Mouse (Mus musculus) inflammation-experienced regulatory T-cells, adult 6 months (primary cell): ENCODE data around the gene Cadps2. TPM values are rescaled to one million over a fixed set of nuclear protein-coding genes. Genes with fewer than 3 reads are reported as not detected.

Experiments
- ATAC-seq: one replicate; pipeline ENCODE4 v1.8.0; 2017
- polyA plus RNA-seq, 3 experiments: library from polyadenylated mRNA; unstranded; fragments of 100-300 nt; shearing (Covaris generic); gene quantifications; one replicate each; pipeline ENCODE4 v1.2.1; 2017

Cadps2 gene
- polyA plus RNA-seq = not detected

DNA sequence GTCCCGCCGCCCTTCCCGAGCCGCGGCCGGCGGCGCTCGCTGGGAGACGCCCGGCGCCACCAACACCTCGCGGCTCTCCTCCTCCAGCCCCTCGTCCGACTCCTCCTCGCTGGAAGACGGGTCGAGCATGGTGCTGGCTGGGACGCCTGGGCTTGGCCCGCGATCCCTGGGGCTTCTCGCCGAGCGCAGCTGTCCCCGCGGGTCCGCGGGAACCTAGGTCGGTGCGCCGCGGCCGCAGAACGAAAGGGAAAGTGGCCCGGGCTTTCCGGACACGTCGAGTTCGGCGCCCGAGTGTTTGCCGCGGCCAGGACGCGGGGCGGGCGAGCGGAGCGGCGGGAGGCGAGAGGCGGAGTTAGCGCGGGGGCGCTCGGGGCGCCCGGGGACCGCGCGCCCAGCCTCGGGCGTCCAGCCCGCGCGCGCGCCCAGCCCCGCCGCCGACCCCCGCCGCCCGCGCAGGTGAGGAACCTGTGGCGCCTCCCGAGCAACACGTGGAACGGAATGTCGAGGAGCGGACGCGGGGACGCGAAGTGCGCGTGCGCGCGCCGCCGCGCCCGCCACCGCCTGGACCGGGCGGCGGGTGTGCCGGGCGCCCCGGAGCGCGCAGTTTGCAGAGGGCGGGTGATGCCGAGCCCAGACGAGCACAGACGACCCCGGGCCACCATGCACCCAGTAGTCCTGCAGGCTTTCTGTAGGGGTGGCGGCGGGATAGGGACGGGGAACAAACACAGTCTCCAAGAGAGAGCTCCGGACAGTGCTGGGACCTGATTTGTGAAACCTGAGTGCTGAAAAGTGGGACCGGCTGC is at the start of gene Cadps2:
Gene Cadps2, minus strand, starts transcription at position 413 of the 803 bp plus-strand sequence.
- ATAC-seq = no peak

- no peak for ATAC-seq
These were observed 47.2 kb upstream of the Cadps2 start for GRCm38 (mm10) chr6:23886418-23886817.

GRCm38 (mm10) chr6:23876765-23877408 is 37.7 kb upstream of the Cadps2 start:
- ATAC-seq = no peak

DNA sequence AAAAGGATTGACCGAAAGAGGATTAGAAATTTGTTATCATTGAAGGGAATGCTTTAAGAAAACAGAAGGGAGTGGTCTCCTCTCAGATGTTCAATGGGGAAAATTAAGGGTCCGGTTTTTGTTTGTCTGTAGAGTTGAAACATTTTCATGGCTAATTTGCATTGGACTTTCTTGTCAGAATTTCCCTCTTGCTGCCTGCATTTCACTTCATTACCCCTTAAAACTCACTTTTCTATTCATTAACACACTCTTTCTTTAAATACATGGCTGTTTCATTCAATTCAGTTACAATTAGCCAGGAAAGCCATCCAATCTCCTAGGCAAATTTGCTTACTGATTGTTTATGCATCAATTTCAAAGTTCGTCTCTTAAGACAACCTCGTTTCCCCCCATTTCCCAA is 37.1 kb upstream of the Cadps2 start:
- no peak for ATAC-seq

- ATAC-seq = no peak
These were observed 34.6 kb upstream of the Cadps2 start for GRCm38 (mm10) chr6:23873812-23874211.

DNA sequence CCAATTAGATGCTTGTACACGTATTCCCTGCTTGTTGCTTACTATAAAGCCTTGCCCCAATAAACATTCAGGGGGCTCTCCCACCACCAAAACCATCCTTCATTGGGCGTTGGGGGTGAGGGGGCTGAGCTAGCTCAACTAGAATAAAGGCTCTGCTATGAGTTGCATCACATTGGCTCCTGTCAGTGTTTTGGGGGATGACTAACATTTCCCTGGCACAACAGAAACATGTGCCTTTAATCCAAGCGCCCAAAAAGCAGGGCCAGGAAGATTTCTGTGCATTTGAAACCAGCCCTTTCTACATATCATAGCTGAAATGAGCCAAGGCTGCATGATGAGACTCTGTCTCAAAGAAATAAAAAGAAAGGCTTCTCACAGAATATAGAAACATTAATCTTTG is 34.0 kb upstream of the Cadps2 start:
- ATAC-seq = no peak

- no peak for ATAC-seq
These were observed 30.8 kb upstream of the Cadps2 start for GRCm38 (mm10) chr6:23869971-23870370.

DNA sequence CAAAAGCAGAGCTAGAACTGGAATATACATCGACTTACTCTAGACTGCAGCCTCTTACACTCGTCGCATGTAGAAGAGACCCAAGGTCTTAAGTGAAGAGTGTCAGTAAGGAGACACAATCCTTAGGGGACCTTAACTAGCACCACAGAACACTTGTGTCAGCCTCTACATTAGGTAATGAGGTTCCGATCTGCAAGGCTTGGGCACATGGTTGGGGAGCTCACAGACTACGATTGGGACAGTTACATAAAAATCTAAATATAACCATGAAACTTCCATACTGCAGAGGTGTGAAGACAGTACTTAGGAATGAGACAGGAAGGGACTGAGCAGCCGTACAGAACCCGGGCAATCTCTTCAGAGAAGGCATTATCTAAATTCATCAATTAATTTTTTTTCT is 27.1 kb upstream of the Cadps2 start:
- no peak for ATAC-seq

DNA sequence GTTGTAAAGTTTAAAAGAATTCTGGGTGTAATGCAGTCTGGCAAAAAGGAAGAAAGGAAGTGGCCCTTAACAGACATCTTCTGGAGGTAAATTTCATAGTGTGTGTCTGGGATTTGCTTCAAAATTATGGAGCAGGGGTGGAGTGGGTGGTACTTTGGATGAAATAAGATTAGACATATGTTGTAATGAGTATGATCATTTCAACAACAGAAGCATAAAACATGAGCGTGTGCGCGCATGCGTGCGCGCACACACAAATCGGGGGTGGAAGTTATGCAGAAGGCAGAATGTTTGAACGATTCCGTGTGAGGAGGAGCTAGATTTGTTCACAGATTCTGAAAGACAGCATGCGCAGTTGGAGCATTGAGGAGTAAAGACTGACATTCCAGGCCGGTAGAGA is 14.2 kb upstream of the Cadps2 start:
- no peak for ATAC-seq

- ATAC-seq = no peak
These were observed 780 bp upstream of the Cadps2 start for GRCm38 (mm10) chr6:23840001-23840400.

GRCm38 (mm10) chr6:23838401-23839008 is 716 bp downstream of the Cadps2 start:
- no peak for ATAC-seq

GRCm38 (mm10) chr6:23837631-23838030 is 1.6 kb downstream of the Cadps2 start:
- ATAC-seq = no peak

DNA sequence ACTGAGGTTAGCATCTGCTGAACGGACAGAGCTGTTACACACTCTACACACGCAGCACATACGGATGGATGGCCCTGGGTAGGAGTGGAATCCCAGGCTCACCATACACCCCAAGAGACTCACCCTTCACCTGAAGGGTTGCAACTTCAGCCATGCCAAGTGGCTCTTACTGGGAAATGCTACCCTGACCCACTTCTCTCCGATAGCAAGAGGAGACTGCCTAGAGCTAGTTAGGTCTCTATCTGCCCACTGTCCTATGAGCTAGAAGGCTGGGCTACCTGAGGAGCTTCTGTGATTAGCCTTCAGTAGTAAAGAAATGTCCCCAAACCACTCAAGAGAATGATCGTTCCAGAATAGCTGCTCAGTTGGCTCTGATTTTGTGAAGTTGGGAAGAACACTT is 2.1 kb downstream of the Cadps2 start:
- ATAC-seq = no peak

- no peak for ATAC-seq
These were observed 2.5 kb downstream of the Cadps2 start for GRCm38 (mm10) chr6:23836694-23837093.

GRCm38 (mm10) chr6:23835552-23835951 is 3.7 kb downstream of the Cadps2 start:
- ATAC-seq = no peak

GRCm38 (mm10) chr6:23830741-23831140 is 8.5 kb downstream of the Cadps2 start:
- ATAC-seq = no peak

DNA sequence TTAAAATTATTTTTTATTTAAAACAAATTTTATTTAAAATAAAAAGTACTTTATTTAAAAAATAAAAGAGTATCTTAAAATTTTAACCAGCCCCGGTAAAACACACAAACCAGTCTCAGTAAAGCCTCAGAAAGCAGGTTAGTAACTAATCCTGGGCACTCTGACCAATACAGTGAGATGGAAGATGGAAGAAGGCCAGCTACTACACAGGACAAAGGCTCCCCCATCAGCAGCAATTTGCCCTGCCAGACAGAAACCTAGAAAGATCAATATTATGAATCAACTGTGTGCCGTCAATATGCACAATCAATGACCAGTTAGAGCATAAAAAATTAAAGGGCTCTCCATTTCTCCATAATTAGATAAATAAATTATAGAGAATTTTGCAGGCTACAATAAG is 9.9 kb downstream of the Cadps2 start:
- ATAC-seq = no peak

DNA sequence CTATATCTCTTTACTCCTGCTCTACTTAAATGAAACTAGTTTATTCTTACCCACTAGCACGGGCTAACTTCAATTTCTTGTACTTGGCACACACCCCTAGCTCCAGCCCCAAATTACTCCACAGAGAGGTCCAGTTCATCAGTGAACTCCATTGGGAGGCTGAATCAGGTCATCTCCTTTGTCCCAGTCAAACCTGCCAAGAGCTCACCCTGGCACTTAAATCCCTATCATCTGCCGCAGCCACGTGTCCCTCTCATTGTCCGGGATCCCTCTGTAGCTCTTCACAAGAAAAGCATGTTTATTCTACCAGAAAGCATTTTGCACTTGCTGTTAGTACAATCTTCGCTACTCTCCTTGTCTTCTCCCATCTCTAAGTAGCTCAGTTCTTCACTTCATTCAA is 17.4 kb downstream of the Cadps2 start:
- no peak for ATAC-seq

GRCm38 (mm10) chr6:23810087-23810486 is 29.1 kb downstream of the Cadps2 start:
- ATAC-seq = no peak

- ATAC-seq = no peak
These were observed 29.9 kb downstream of the Cadps2 start for GRCm38 (mm10) chr6:23809344-23809743.

GRCm38 (mm10) chr6:23805333-23805732 is 33.9 kb downstream of the Cadps2 start:
- ATAC-seq = no peak

DNA sequence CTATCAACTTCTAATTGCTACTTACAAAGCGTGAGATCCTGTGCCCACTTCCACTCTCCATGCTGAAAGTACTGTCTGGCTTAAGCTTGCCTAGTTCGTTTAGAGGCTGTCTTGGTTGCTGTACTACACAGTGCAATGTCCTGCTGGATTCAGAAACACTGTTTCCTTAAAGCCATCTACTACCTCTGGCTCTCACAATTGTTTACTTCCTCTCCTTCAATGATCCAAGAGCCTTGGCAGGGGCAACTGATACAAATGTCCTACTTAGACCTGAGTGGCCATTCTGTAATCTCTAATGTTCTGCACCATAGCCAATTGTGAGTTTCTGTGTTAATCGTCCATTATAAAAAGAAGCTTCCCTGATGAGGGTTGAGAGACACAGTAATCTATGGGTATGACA is 47.4 kb downstream of the Cadps2 start:
- ATAC-seq = no peak

- no peak for ATAC-seq
These were observed 61.6 kb downstream of the Cadps2 start for GRCm38 (mm10) chr6:23777641-23778040.

DNA sequence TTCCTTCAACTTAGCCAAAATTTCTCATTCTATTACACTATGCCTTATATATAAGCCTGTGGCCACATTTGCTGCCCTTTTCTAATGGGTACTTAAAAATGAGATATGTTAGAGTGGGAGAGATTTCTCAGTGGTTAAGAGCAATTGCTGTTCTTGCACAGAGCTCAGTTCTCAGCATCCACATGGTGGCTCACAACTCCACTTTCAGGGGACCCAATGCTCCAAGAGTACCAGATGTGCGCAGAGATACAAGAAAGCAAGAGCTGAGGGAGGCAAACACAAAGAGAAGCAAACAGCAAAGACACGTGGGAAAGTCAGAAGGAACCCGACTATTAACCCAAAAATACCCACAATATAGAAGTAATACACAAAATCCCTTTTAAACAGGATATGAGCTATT is 77.0 kb downstream of the Cadps2 start:
- ATAC-seq = no peak
